Mouse (Mus musculus) hindbrain, postnatal 0 days (tissue): Measurements from ENCODE around the gene Tsc22d3. TPM values are rescaled to one million over a fixed set of nuclear protein-coding genes. Genes with fewer than 3 reads are reported as not detected.
A peak's percentile ranks its signal among the peaks of the same experiment; 100 is the strongest.
"Not testable (repeated sequence)": the region's sequence is repeated elsewhere in the genome, so short reads cannot be mapped to it uniquely, and the experiment has no call there.

Source experiments
- ATAC-seq: fragments of 200-750 bp; cut with Nextera tagmentation; 2 replicates; pipeline ENCODE4 v1.8.0; 2017; ENCODE audit warnings: mild to moderate bottlenecking, moderate TSS enrichment, moderate library complexity
- DNase-seq: peaks from one replicate; pipeline ENCODE4 v3.0.0-alpha.2; 2015; ENCODE audit warnings: low spot score
- H3K27ac ChIP-seq: fragments of 300-500 bp; sonication (generic); 2 replicates; pipeline ENCODE4 v1.5.1; 2014; ENCODE audit warnings: mild to moderate bottlenecking
- H3K27me3 ChIP-seq: fragments of 300-500 bp; sonication (generic); 2 replicates; pipeline ENCODE4 v1.6.1; 2014; ENCODE audit warnings: low read length, mixed read lengths; ENCODE audit not compliant: insufficient read depth
- H3K36me3 ChIP-seq: fragments of 300-500 bp; sonication (generic); 2 replicates; pipeline ENCODE4 v1.6.1; 2014; ENCODE audit warnings: low read length, mixed read lengths; ENCODE audit not compliant: insufficient read depth
- H3K4me1 ChIP-seq: fragments of 300-500 bp; sonication (generic); 2 replicates; pipeline ENCODE4 v1.6.1; 2014; ENCODE audit warnings: antibody characterized with exemption, low read length, mixed read lengths; ENCODE audit not compliant: insufficient read depth
- H3K4me2 ChIP-seq: fragments of 300-500 bp; sonication (generic); 2 replicates; pipeline ENCODE4 v1.6.1; 2014; ENCODE audit warnings: low read depth, mild to moderate bottlenecking, low read length, moderate library complexity, mixed read lengths
- H3K4me3 ChIP-seq: fragments of 300-500 bp; sonication (generic); 2 replicates; pipeline ENCODE4 v1.5.1; 2014; ENCODE audit warnings: low read length
- H3K9ac ChIP-seq: fragments of 300-500 bp; sonication (generic); replicated peaks from 2 replicates; pipeline ENCODE4 v1.6.1; 2014; ENCODE audit warnings: mild to moderate bottlenecking, low read length, moderate library complexity, mixed read lengths
- H3K9me3 ChIP-seq: fragments of 300-500 bp; sonication (generic); 2 replicates; pipeline ENCODE4 v1.6.1; 2016; ENCODE audit warnings: low read length, mixed read lengths
- CTCF ChIP-seq: IDR thresholded peaks from 2 replicates; pipeline ENCODE4 v1.5.1; 2016; ENCODE audit warnings: antibody characterized with exemption, control low read depth, low read depth
- WGBS: fragments of 180-500 bp; shearing (Covaris S2); extraction: QIAGEN DNeasy Blood & Tissue Kit; methylation state at CpG from one replicate; pipeline ENCODE4 v1.1.7; 2014; 5-methylcytosine and 5-hydroxymethylcytosine counted together
- polyA plus RNA-seq: library from polyadenylated mRNA; unstranded; fragments of >200 nt; fragmentation: Nextera tagmentation; extraction: Ambion mirVana; gene quantifications from 2 replicates; pipeline ENCODE4 v1.2.1, GENCODE M21; 2015
- total RNA-seq: library from RNA; depleted of rRNA; stranded (reverse); fragments of >200 nt; gene quantifications from 2 replicates; pipeline ENCODE4 v1.2.3, GENCODE M21; 2014

Gene Tsc22d3
- total and polyA plus RNA-seq, 2 experiments from 2014 or later = 102 to 114 TPM

DNA sequence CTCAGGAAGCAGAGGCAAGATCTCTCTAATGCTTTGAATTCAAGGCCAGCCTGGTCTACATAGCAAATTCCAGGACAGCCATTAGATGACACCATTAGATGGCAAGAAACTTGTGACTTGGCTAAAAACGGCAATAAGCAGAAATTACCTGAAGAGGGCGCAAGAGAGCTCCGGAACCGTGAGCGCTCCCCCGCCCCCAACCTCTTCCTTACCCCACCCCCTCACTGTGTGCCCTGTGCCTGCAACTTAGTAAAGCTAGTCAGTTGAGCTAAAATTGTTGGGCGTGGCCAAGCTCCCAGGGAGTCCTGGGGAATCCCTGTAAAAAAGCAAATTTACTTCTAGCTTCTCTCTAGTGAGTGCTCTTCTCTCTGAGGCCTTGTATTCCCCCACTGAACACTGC lies 96.6 kb downstream of the Tsc22d3 start:
- H3K4me2 ChIP-seq = no peak overlapping the region
- H3K36me3 ChIP-seq = no peaks in the 10 kb centered on the region
- no peak overlapping the region for H3K4me3 ChIP-seq
- H3K27me3 ChIP-seq = no peaks in the 10 kb centered on the region
- TF ChIP-seq CTCF = peak; percentile 53
- DNase-seq (peak; percentile 70), ATAC-seq (peak; percentile 57; the same call in 1 of the 2 replicates)
- no peak overlapping the region for H3K27ac ChIP-seq
- H3K9me3 ChIP-seq = no peaks in the 10 kb centered on the region
- WGBS = 22% methylated on average over 7 of the region's 7 CpGs
- no peaks in the 10 kb centered on the region for H3K4me1 ChIP-seq
- no peak overlapping the region for H3K9ac ChIP-seq

- H3K36me3 ChIP-seq = no peaks in the 10 kb centered on the region
- no peak overlapping the region for H3K27ac ChIP-seq
- DNase-seq (no peak), ATAC-seq (no peak)
- no peaks in the 10 kb centered on the region for H3K4me1 ChIP-seq
- no peak overlapping the region for H3K4me2 ChIP-seq
- no peak overlapping the region for H3K4me3 ChIP-seq
- 68% methylated on average over 9 of the region's 9 CpGs for WGBS
- no peaks in the 10 kb centered on the region for H3K9me3 ChIP-seq
- H3K27me3 ChIP-seq = no peaks in the 10 kb centered on the region
- H3K9ac ChIP-seq = no peak overlapping the region
- TF ChIP-seq CTCF = no peak
Measured at GRCm38 (mm10) chrX:140501401-140502301, 98.8 kb downstream of the Tsc22d3 start.

DNA sequence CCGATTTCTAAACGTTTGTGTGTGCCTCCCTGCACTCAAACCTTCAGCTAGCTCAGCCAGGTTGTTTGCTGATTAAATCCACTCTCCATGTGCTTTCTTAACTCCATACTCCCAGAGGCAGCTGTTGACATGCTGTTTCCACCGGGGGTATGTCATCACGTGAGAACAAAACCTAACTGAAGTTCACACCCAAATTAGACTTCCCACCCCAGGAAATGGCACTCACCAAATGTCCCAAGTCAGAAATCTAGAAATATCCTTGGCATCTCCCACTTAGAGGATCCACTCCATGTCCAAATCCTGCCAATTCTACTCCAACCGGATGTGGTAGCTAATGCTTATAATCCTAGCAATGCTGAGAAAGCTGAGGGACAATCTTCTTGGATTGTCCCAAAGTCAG lies 100.2 kb downstream of the Tsc22d3 start:
- no peak for ATAC-seq
- H3K4me3 ChIP-seq = no peak overlapping the region
- DNase-seq = no peak
- whole genome bisulfite sequencing = 77% methylated on average over 5 of the region's 5 CpGs
- H3K9me3 ChIP-seq = no peaks in the 10 kb centered on the region
- H3K4me1 ChIP-seq = no peaks in the 10 kb centered on the region
- H3K27me3 ChIP-seq = no peaks in the 10 kb centered on the region
- H3K27ac ChIP-seq = no peak overlapping the region
- TF ChIP-seq CTCF = no peak
- no peak overlapping the region for H3K9ac ChIP-seq
- H3K4me2 ChIP-seq = no peak overlapping the region
- no peaks in the 10 kb centered on the region for H3K36me3 ChIP-seq

DNA sequence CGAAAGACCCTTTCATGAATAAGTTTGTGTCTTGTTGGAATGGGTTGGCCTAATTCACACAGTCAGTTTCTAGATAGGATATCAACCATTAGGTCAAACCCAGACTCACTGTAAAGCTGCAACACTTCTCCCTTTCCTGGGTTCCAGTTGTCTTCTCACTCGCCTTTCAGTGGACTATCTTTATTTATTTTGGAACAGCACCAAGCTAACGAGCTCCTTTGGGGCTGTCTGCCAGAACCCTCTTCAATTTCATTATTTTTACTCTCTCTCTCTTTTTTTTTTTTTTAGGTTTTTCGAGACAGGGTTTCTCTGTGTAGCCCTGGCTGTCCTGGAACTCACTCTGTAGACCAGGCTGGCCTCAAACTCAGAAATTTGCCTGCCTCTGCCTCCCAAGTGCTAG lies 102.0 kb downstream of the Tsc22d3 start:
- H3K9me3 ChIP-seq, H3K4me3 ChIP-seq, H3K4me2 ChIP-seq, H3K27me3 ChIP-seq, H3K36me3 ChIP-seq, DNase-seq, ATAC-seq, H3K27ac ChIP-seq, H3K4me1 ChIP-seq, H3K9ac ChIP-seq: not testable (repeated sequence)
- 48% methylated on average over 4 of the region's 4 CpGs for WGBS

- Histone ChIP-seq H3K4me2 (no peak overlapping the region), H3K9ac (no peak overlapping the region), H3K4me1 (no peaks in the 10 kb centered on the region), H3K36me3 (no peaks in the 10 kb centered on the region), H3K9me3 (no peaks in the 10 kb centered on the region), H3K27me3 (no peaks in the 10 kb centered on the region), H3K27ac (no peak overlapping the region), H3K4me3 (no peak overlapping the region)
- 84% methylated on average over 6 of the region's 6 CpGs for WGBS
- DNase-seq (no peak), ATAC-seq (no peak)
- no peak for TF ChIP-seq CTCF
Measured at GRCm38 (mm10) chrX:140494170-140494569, 106.3 kb downstream of the Tsc22d3 start.

- Histone ChIP-seq H3K4me3 (no peak overlapping the region), H3K36me3 (no peaks in the 10 kb centered on the region), H3K4me2 (no peak overlapping the region), H3K4me1 (no peaks in the 10 kb centered on the region), H3K27me3 (no peaks in the 10 kb centered on the region), H3K9me3 (no peaks in the 10 kb centered on the region), H3K27ac (no peak overlapping the region), H3K9ac (no peak overlapping the region)
- DNase-seq = no peak
- no peak for ATAC-seq
- no peak for TF ChIP-seq CTCF
- 69% methylated on average over 7 of the region's 7 CpGs for WGBS
Measured at GRCm38 (mm10) chrX:140493527-140494029, 106.9 kb downstream of the Tsc22d3 start.

GRCm38 (mm10) chrX:140491884-140492571 lies 108.4 kb downstream of the Tsc22d3 start:
- Histone ChIP-seq H3K4me1 (no peaks in the 10 kb centered on the region), H3K36me3 (no peaks in the 10 kb centered on the region), H3K4me3 (no peak overlapping the region), H3K4me2 (no peak overlapping the region), H3K9ac (no peak overlapping the region), H3K27ac (no peak overlapping the region), H3K9me3 (no peaks in the 10 kb centered on the region), H3K27me3 (no peaks in the 10 kb centered on the region)
- no peak for ATAC-seq
- WGBS = 59% methylated on average over 10 of the region's 10 CpGs
- peak; percentile 59 for DNase-seq
- peak; percentile 74 for TF ChIP-seq CTCF
